ENCODE assay signal across 23 mouse cellular contexts in the genomic region with DNA sequence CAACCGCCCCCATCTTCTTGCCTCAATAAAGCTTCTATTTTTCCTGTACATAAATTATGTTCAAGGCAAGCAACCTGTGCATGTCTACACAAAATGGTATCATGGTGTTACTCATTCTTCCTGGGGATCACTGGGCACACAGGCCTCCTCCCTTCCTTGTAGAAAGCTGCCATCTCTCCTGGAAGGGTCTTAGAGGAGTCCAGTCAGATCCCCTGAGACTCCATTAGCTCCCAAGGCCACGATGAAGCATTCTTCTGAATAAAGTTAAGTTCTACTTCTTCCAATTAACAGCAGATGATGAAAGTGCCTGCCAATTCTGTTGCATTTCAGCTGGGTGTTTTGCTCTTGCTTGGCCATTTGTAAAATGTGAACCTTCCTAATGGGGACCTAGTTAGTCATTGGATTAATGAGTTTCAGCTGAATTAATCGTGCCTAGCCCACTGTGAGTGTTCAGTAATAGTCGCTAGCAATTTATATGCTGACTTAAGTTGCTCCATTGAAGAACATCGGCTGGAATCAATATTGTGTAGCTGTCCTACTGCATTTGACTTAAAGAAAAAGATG.
DNase-seq lines count a peak whose midpoint lies in the region; ATAC-seq and TF ChIP-seq lines count a peak whose summit lies in the region.
"Had no signal": no experiment of that assay in that cellular context is flagged by ENCODE, and none has a peak within 500 bp of the region (broad histone marks: within the 10 kb centered on the region; RNA-seq: fewer than 3 reads in every experiment).

No protein-coding gene starts in this region.

- ATAC-seq in forebrain, embryonic 12.5 days (ENCODE audit: low FRiP score): peak; percentile 56; the same call in 1 of the 2 replicates
- peak; percentile 66 for ATAC-seq in forebrain, embryonic 13.5 days
- ATAC-seq: hindbrain, postnatal 0 days had no signal

- no peaks in the 10 kb centered on the region for H3K36me3 ChIP-seq in forebrain, embryonic 12.5 days (replicated peaks)
- no peaks in the 10 kb centered on the region for H3K36me3 ChIP-seq in forebrain, embryonic 10.5 days (replicated peaks)
- no peaks in the 10 kb centered on the region for H3K36me3 ChIP-seq in forebrain, embryonic 13.5 days (ENCODE audit: poor library complexity, severe bottlenecking)
- H3K36me3 ChIP-seq: embryonic facial prominence, embryonic 12.5 days; heart, embryonic 10.5 days; hindbrain, embryonic 13.5 days had no signal

- H3K27ac ChIP-seq in forebrain, embryonic 12.5 days: 0 out of 2 replicates have a peak overlapping the region, but pooled peaks have one; percentile 33
- H3K27ac ChIP-seq in forebrain, embryonic 10.5 days: no peak overlapping the region
- 0 out of 2 replicates have a peak overlapping the region, but pooled peaks have one; percentile 20 for H3K27ac ChIP-seq in forebrain, embryonic 13.5 days
- H3K27ac ChIP-seq: embryonic facial prominence, embryonic 12.5 days; heart, embryonic 10.5 days; hindbrain, embryonic 13.5 days; hindbrain, postnatal 0 days had no signal

- no peak for DNase-seq in forebrain, embryonic 10.5 days (ENCODE audit: extremely low spot score, low spot score)
- peak; percentile 67 for DNase-seq in Muller cell, postnatal 12 days (ENCODE audit: inconsistent ontology term)
- DNase-seq in retina, embryonic 14.5 days (ENCODE audit: low spot score): peak; percentile 35
- DNase-seq in adrenal gland, adult 2 months: no peak
- no peak for DNase-seq in lung, adult 2 months
- DNase-seq: adrenal gland, adult 8-10 months; adrenal gland, postnatal 36 days; cerebellum, adult 11 months; cerebellum, adult 8-10 months; cerebellum, postnatal 14 days; embryo, embryonic 11 days; gastrocnemius, postnatal 36 days; heart, adult 18-20 months; heart, postnatal 10 days; heart, postnatal 4 days; kidney, adult 11 months had no signal

- no peak overlapping the region for H3K4me3 ChIP-seq in forebrain, embryonic 12.5 days (replicated peaks)
- no peak overlapping the region for H3K4me3 ChIP-seq in forebrain, embryonic 10.5 days
- H3K4me3 ChIP-seq in forebrain, embryonic 13.5 days: no peak overlapping the region
- H3K4me3 ChIP-seq in lung, adult 2 months (replicated peaks; ENCODE audit: extremely low read depth, low read depth, low read length): no peak overlapping the region
- H3K4me3 ChIP-seq: embryonic facial prominence, embryonic 12.5 days; heart, embryonic 10.5 days; hindbrain, embryonic 13.5 days had no signal

- H3K9ac ChIP-seq in forebrain, embryonic 12.5 days: no peak overlapping the region
- no peak overlapping the region for H3K9ac ChIP-seq in forebrain, embryonic 13.5 days
- H3K9ac ChIP-seq: embryonic facial prominence, embryonic 12.5 days; hindbrain, embryonic 13.5 days had no signal

- H3K9me3 ChIP-seq in forebrain, embryonic 12.5 days: no peaks in the 10 kb centered on the region
- no peaks in the 10 kb centered on the region for H3K9me3 ChIP-seq in forebrain, embryonic 10.5 days
- H3K9me3 ChIP-seq in forebrain, embryonic 13.5 days (replicated peaks): no peaks in the 10 kb centered on the region
- H3K9me3 ChIP-seq: embryonic facial prominence, embryonic 12.5 days; heart, embryonic 10.5 days; hindbrain, embryonic 13.5 days had no signal

- no peak overlapping the region for H3K4me2 ChIP-seq in forebrain, embryonic 12.5 days
- no peak overlapping the region for H3K4me2 ChIP-seq in forebrain, embryonic 13.5 days
- H3K4me2 ChIP-seq: embryonic facial prominence, embryonic 12.5 days; hindbrain, embryonic 13.5 days had no signal

- WGBS in forebrain, embryonic 12.5 days: 54% methylated on average over 5 of the region's 5 CpGs
- 82% methylated on average over 5 of the region's 5 CpGs for WGBS in forebrain, embryonic 10.5 days
- WGBS in forebrain, embryonic 13.5 days: 44% methylated on average over 5 of the region's 5 CpGs
- WGBS in lung, adult 2 months: 75% methylated on average over 5 of the region's 5 CpGs

- no peaks in the 10 kb centered on the region; the same call in 1 of the 2 replicates for H3K4me1 ChIP-seq in forebrain, embryonic 12.5 days
- no peaks in the 10 kb centered on the region for H3K4me1 ChIP-seq in forebrain, embryonic 10.5 days
- H3K4me1 ChIP-seq in forebrain, embryonic 13.5 days: peaks cover 15% of the 10 kb centered on the region; the same call in 1 of the 2 replicates
- H3K4me1 ChIP-seq in lung, adult 2 months (ENCODE audit: control insufficient read depth, insufficient read depth, low read length): no peaks in the 10 kb centered on the region
- H3K4me1 ChIP-seq: embryonic facial prominence, embryonic 12.5 days; heart, embryonic 10.5 days; hindbrain, embryonic 13.5 days had no signal

- TF ChIP-seq POLR2A in lung, adult 2 months (IDR thresholded peaks at IDR 0.05; ENCODE audit: borderline replicate concordance, extremely low read depth, low read depth, low read length): no peak

- no peak for TF ChIP-seq CTCF in lung, adult 2 months (IDR thresholded peaks at IDR 0.05; ENCODE audit: insufficient read depth, low read length)

- H3K27me3 ChIP-seq in forebrain, embryonic 12.5 days: no peaks in the 10 kb centered on the region
- no peaks in the 10 kb centered on the region for H3K27me3 ChIP-seq in forebrain, embryonic 10.5 days (ENCODE audit: poor library complexity, severe bottlenecking)
- no peaks in the 10 kb centered on the region for H3K27me3 ChIP-seq in forebrain, embryonic 13.5 days
- H3K27me3 ChIP-seq: CH12.LX; embryonic facial prominence, embryonic 12.5 days; hindbrain, embryonic 13.5 days had no signal

Comparison
In these comparisons a context has a peak if more than half of its experiments do, and no peak if none do; other contexts are left out.
1. DNase-seq: peak in Muller cell, postnatal 12 days (single experiment) and retina, embryonic 14.5 days (single experiment); none in forebrain, embryonic 10.5 days (single experiment), adrenal gland, adult 2 months (single experiment) and lung, adult 2 months (single experiment).